Mouse (Mus musculus): ENCODE data around the gene Pus10.

Gene Pus10

DNA sequence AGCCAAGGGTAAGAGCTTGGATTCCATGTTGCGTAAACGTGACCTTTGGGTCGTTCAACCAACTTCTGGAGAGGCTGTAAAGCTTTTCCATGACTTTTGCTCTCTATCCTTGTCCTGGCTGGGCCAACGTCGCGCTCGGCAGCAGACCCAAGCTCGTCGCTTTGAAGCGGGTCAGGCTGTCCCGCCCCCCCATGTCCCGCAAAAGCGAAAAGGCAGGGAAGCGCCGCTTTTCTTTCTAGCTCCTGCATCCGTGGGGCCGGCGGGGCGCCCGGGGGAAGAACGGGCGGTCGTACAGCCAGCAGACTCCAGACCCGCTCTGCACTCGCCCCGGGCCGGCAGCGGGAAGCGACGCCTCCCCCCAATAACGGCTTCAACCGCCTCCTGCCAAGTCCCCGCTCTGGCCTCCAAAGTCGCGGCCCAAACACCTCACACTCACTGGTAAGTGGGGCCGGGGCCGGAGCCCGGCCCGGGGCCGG is at the start of gene Pus10:
TSS of gene Pus10 (plus strand) at position 364 of the 476 bp plus-strand sequence.
- no peak for DNase-seq

DNA sequence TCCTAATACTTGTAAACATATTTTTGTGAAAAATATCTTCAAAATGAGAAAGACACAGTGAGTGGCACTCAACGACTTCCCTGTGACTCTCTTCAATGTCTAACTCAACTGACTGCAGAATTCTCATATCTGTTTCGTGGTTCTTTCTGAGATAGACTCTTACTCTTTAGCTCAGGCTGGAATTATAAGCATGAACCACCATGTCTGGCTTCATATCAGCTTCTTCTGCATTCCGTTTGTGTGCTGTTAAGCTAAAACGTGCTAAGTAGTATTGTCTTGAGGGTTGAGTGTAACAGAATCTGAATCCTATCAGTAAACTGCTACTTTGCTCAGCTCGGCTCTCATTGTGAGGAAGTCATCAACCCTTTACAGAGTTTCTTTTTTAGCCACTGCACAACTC is 46.5 kb upstream of the Pus10 start:
- DNase-seq = no peak

DNA sequence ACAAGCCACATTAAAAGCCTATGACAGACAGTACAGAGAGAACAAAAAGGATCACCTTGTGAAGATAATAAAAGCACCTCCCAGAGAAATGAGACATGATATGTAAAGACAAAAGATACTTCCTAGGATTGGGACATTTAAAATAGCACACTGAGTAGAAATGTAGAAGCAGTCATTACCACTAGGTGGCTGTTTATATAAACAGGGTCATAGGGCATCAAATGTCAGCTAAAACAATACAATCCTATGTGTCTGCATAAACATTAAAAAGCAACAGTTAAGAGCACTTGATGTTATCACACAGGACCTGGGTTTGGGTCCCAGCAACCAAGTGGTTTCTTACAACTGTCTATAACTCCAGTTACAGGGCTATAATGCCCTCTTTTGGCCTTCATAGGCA is 34.8 kb upstream of the Pus10 start:
- DNase-seq = no peak

DNA sequence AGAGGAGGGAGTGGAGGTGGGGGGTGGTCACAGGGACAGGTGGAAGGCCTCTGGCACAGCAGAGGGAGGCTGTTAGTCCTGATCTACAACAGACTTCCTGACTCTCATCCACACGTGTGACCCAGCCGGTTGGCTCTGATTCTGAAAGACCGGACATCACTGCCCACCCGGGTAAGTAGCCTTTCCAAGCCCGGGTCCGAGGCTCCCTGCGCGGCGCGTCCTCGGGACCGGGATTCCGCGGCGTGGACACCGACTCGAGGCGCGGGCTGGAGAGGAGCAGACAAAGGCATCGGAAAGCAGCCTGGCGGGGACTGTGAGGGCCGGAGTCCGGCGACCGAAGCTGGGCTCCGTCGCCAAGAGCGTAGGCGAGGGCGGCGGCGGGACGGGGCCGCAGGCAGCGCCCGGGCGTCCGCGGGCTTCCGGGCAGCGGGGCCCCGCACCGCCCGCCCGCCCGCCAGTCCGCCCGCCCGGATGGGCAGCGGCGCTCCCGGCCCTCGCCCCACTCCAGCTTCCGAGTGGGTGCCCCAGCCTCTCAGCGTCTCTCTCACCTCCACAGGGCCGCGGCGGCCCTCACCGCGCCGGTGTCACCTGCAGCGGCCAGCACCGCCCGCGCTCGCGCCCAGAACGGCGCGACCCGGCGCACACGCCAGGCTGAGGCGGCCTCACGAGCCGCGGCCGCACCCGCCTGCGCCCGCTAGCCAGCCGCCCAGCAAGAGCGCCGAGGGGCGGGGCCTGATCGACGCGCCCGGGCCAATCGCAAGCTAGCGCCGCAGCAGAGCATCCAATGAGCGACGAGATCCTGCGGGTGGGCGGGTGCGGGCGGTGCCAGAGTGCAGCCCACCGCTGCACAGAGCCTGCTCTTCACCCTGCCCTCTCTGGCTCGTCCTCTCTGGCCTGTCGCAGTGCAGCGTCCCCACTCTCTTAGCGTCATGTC is 32.3 kb upstream of the Pus10 start, which contains the start of gene 0610010F05Rik:
TSS of gene 0610010F05Rik (minus strand) at position 695 of the 934 bp plus-strand sequence.
- DNase-seq = peak; percentile 87

DNA sequence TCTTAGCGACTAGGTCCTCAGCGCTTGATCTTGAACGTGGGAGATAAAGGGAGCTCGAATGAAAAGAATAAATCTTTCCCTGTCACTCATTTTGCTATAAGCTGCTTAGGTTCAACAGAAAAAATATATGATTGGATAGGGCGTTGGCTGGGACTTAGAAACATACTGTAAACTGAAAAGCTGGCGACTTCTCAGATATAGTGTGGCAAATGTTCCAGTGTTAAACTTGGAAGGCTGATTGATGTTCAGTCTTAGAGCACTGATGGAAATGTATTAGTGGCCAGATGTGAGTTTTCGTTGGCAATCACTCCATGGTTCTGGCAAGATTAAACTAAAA is 31.6 kb upstream of the Pus10 start:
- no peak for DNase-seq

DNA sequence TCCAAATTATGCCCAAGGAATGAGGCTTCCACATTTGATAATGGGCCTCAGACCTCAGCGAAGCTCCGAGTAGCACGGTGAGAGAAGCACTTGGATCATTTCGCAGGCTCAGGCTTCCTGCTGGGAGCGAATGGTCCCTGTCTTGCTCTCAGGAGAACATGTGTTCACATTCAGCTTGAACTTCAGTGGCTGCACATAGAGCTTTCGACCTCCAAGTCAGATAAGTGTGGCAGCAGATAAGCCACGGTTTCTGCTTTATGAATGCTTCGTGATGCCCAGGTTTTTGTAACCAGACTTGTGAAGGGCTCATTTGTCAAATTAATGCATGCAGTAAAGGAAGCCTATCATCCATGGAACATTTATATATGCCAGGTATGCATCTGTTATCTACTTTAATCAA is 30.9 kb upstream of the Pus10 start:
- DNase-seq = no peak

DNA sequence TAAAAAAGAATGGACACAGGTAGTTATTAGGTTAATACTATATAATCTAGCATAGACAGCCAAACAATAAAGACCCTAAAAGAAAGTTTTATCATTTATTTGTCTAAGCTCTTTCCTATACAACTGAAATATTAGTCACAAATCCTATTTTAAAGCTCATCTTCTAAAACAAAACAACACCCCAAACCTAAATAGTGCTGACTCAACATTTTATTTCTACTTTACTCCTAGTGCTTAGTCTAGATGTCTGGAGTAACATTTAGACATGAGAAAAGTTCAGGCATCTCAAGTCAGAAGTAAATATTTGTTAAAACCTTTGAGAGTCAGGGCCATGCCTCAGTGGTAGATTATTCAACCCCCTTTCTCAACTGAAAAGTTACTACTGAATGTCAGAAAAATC is 18.0 kb upstream of the Pus10 start:
- no peak for DNase-seq

DNA sequence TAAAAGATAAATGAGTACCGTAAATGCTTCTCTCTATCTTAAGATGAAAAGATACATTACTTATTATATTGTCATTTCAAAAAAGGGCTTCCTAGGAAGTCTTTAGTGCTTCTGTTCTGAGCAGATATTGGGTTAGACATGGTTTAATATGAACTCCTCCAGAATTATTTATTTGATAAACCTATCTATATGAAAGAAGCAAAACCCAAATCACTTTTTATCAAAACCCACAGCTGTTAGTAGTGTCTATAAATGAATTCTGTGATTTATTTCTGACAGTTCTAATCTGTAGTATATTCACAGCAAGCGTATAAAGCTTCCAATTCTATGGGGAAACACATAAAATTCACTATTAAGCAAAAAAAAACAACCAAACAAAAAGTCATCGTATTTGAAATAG is 17.6 kb upstream of the Pus10 start:
- DNase-seq = no peak

DNA sequence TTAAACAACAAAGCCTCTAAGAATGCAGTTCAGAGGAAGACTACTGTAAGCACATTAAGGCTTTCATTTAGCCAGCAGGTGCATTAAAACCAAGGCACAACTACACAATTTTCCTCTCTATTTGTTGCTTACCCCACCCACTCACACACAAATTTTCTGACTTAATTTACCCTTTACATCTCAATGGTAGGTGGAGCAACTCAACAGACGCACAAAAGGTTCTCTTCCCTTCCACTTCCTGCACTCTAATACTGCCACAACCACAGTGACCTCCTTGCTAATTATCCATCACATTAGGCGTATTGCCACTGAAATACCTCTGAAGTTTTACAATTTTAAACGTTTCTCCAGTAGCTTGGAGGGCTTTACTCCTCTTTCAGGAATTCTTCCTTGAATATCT is 11.8 kb upstream of the Pus10 start:
- DNase-seq = no peak

DNA sequence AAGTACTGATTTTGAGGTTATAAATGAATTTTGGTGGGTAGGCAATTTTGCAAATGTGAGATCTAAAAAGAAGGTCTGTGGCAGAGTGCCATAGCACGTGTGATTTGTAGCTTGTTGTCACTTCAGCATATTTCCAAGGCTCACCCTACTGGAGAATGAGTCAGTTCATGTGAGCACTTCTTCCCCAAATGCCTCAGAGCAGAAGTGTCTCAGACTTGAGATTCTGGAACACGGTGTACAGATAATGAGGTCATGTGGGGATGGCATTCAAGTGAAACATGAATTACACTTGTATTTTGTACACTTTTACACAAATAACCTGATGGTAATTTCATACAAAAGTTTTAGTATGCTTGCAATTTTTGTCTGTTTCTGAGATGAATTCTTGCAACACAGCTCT is 7.7 kb upstream of the Pus10 start:
- DNase-seq = no peak

DNA sequence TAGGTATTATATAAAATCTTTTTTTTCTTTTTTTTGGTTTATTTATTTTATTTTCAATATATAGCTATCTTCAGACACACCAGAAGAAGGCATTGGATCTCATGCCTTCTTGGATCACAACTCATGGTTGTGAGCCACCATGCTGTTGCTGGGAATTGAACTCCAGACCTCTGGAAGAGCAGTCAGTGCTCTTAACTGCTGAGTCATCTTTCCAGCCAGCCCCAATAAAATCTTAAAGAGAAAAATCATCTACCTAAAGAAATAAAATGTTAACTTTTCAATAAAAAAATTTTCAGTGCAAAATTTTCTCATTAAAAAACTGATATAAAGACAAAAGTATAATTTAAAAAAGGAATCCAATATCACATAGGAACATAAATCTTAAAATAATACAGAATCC is 1.2 kb upstream of the Pus10 start:
- DNase-seq = no peak

DNA sequence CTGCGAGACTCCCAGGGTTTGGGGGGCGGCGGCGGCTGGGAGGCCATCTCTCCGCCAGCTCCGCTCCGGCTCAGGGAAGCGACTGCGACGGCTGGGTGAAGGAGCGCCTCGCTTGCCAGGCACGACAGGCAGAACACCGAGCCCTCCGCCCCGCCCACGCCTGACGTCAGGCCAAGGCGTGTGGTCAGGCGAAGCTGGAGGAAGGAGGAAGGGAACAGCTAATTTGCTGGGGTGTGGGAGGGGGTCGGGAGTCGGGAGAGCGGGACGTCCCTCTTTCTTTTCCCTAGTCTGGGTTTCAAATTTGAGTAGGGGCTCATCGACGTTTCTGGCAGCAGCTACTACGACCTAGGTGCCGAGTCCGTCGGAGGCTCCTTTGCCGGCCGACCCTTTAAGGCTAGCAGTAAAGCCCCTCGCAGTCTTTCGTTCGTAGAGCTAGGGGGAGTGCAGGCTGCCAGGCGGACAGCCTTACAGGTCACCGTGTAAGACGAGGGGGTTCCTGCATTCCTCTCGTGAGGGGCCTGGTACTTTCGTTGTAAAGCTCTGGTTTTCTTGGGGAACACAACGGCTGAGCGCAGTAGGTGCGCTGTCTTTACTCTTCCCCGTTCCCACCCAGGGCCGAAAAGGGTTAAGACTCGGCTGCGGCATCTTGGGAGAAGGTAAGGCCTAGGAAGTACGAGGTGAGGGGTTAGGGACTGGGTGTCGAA is 476 bp downstream of the Pus10 start, which contains the start of gene Pex13:
TSS of gene Pex13 (minus strand) at position 162 of the 704 bp plus-strand sequence.
- DNase-seq = peak; percentile 92

DNA sequence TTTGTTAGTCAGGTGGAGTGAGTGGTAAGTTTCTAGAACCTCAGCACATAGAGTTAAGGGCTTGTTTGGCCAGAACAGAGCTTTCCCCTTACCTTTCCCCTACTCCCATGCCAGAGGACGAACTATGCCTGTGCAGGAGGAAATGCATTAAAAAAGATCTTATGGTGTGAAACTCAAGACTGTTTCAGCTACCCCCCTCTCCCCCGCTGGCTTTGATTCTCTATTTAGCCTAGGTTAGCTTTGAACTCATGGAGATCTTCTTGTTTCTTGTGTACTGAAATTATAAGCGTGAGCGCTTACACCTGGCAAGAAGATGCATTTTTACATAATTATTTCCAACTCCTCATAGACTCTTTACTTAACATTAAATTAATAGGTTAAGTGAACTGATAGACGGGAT is 1.1 kb downstream of the Pus10 start:
- DNase-seq = no peak

DNA sequence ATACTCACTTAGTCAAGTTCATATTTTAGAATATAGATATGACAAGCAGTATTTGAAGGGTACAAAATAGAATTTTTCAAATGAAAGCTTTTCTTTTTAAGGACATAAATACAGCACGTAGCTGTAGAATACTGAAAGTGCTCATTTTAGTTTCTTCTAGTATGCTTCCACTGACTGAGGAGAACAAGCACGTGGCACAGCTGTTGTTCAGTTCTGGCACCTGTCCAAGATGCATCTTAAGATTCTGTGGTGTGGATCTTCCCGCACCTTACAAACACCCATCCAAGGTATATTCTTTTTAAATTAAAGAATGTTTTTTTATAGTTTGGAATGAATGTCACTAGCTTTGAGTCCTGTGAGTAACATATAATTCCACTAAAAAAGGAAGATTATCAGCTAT is 1.7 kb downstream of the Pus10 start:
- no peak for DNase-seq

DNA sequence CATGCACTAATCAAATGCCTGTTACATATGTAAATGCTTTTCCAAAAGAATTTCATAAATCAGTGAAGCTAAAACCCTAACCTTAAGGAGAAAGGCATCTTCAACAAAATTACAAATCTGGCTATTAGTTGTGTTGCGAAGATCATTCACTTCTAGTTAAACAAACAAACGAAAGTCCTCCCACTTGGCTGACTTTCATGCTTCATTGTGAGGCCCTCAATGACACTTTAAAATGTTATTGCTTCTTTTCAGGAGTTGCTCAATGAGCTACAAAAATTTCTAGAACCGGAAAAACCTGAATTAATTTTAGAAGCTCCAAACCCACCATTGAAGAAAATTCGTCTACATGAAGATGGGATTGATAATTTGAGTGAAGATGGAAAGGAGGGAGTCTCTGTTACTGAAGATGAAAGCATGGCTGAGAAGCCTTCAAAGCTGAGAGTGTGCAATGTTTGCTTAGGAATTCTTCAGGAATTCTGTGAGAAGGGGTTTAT is 6.8 kb downstream of the Pus10 start:
- DNase-seq = no peak

DNA sequence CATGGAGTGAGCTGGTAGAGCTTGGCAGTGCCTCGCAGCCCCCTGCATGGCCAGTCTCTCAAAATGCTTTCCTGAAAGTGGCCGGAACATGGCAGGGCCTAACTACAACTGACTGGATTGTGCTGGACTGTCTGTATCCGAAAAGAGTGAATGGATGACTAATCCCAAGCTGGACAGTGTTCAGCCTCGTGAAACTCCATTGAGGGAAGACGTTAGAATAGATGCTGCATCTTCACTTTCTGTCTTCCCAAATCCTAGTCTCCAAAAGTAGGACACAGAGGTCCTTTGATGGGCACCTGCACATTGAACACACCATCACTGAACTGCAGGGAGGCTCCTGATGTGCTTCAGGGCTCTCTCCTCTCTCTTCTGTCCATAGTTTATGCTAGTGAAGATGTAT is 10.6 kb downstream of the Pus10 start:
- DNase-seq = no peak

DNA sequence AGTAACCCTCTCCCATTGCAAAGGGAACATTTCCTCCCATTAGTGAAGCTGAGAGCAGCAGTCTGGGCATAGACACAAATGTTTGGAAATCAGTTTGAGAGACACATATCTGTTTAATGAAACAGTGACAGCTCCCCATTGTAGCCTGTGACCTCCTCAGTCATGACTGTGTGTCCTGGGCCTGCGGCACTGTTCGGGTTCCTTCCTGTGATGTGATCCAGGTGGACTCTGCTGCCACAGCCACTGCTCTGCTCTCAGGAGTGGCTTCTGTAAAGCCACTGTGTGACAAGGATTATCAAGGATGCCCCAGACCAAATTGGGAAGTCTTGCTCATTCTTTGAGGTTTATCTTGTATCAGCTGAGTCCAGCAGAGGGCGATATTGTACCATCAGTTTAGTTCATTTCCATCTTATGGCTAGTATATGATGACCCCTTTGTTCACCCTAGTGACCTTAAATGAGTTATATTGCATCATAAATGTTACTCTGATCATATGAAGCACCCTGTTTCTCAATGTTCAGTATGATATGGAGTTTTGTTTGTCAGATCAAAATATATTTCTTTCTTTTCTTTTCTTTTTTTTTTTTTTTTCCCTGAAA is 13.7 kb downstream of the Pus10 start:
- peak; percentile 71 for DNase-seq

DNA sequence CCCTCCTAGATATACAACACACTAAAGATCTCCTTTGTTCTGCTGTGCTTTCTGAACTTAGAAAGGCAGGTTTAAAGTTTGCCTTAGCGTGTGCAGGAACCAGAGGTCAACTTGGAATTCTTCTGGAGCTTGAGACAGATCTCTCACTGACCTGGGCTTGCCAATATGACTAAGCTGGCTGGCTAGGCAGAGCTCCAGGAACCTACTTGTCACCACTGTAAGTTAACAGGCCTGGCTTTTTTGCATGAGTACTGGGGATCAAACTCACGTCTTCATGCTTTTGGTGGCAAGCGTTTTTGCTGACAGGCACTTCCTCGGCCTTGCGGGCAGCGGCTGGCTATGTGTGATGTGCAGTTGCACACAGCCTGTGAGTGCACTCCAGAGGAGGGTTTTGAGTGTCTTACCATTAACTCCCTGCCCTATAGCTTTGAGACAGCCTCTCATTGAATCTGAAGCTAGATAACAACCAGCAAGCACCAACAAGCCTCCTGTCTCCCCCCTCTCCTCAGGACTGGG is 15.0 kb downstream of the Pus10 start:
- DNase-seq = no peak

DNA sequence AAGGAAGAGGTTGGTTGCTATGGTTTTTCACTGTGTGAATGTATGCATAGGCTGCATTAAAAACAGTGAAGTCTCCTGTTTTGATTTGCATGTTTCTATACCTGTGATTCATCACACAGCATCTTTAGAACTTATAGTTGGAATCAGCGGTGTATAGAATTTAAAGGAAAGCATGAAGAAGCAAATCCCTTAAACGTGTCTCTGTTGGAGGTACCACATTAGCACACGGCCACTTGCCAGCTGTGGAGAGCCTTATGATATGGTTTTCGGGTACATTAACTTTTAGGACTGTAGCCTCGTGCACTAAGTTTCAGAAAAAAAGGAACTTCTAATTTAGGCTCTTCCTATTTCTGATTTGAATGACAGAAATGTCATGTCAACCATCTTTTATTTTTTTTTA is 17.1 kb downstream of the Pus10 start:
- DNase-seq = no peak

DNA sequence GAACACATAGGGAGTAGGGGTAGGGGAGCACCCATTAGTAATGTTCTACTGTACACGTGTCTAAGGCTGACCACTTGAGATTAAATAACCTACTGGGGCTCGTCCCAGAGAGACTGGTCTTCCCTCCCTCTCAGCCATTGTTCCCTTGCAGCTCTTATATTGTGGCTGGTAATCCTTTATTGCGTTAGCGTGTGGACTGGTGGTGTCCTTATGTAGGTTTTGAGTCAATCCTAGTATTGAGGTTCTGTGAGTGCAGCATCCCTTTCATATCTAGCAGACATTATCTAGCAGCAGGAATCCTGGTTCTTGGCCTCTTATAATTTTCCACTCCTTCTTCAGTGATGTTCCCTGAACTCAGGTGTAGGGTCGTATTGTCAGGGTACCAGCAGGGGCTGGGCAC is 21.2 kb downstream of the Pus10 start:
- DNase-seq = no peak

DNA sequence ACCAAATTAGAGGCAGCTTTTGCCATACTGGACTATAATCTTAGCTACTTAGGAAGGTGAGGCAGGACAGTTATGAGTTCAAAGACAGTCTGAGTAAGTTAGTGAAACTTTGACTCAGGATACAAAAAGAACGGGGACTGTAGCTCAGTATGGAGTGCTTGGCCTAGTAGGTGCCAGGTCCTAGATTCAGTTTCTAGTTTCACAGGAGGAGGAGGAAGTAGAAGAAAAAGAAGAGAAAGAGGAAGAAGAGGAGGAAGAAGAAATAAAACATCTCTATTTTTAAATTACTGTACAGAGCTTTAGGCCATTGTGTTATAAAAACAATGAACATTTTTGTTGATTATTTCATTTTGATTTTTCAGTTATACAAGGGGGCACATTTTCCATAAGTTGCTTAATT is 22.6 kb downstream of the Pus10 start:
- no peak for DNase-seq

DNA sequence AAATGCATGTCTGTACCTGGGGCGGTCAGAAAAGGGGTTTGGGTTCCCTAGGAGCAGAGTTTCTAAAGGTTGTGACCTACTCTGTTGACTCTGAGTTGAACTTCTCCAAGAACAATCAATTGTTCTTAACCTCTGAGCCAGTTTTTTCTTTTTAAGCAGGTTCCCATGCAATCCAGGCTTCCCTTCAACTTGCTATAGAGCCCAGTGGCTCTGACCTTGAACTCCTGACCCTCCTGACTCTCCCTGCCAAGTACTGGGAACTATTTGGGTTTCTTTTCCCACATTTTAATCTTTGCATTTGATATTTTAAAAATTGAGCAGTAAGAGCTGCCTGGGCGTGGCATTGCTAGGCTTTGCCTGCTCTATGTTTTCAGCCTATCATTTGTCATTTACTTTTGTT is 27.8 kb downstream of the Pus10 start:
- DNase-seq = no peak

DNA sequence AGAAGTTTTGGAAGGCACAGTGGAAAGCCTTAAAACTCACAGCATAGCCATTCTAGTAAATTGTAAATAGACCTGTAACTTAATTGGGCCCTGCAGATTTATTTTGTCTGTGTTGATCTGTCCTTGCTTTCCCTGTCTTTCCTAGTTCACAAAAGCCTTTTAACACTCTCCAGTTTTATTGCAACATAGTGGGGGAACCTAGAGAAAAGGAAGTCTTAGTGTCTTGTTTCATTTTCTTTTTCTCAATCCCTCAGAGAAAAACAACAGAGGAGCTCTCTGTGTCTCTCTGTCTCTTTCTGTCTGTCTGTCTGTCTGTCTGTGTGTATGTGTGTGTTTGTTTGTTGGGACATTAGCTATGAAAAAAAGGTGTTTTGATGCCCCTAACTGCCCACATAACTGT is 30.4 kb downstream of the Pus10 start:
- no peak for DNase-seq
